Mouse (Mus musculus) myocyte (in vitro differentiated cells): ENCODE data around the gene Dhrs13.

Experiments
- CEBPB ChIP-seq: IDR thresholded peaks from 2 replicates; pipeline ENCODE4 v1.6.1; 2011; ENCODE audit warnings: mild to moderate bottlenecking, moderate library complexity; ENCODE audit not compliant: poor library complexity, insufficient read depth, severe bottlenecking
- E2F4 ChIP-seq: IDR thresholded peaks from one replicate; pipeline ENCODE4 v1.6.1; 2011; ENCODE audit warnings: mild to moderate bottlenecking, control low read depth, moderate library complexity; ENCODE audit not compliant: insufficient read depth
- MAX ChIP-seq: IDR thresholded peaks from one replicate; pipeline ENCODE4 v1.6.1; 2011; ENCODE audit warnings: low read depth, mild to moderate bottlenecking, control low read depth
- MYOD1 ChIP-seq, 3 experiments: IDR thresholded peaks; one replicate each; pipeline ENCODE4 v1.6.1; 2011; ENCODE audit warnings: control low read depth in 2 of 3, low read depth in 2 of 3, mild to moderate bottlenecking in 2 of 3, moderate library complexity in 1 of 3; ENCODE audit not compliant: insufficient read length in 2 of 3, control insufficient read depth in 1 of 3
- POLR2A ChIP-seq: IDR thresholded peaks from one replicate; pipeline ENCODE4 v1.6.1; 2011; ENCODE audit warnings: low read depth, mild to moderate bottlenecking, control low read depth, moderate library complexity; ENCODE audit not compliant: insufficient read length
- POLR2AphosphoS2 ChIP-seq: IDR thresholded peaks from one replicate; pipeline ENCODE4 v1.6.1; 2011; ENCODE audit warnings: low read depth, control low read depth; ENCODE audit not compliant: insufficient read length
- REST ChIP-seq: IDR thresholded peaks from one replicate; pipeline ENCODE4 v1.6.1; 2011; ENCODE audit warnings: mild to moderate bottlenecking, control low read depth, moderate library complexity; ENCODE audit not compliant: insufficient read depth, insufficient read length
- TCF12 ChIP-seq: IDR thresholded peaks from one replicate; pipeline ENCODE4 v1.6.1; 2011; ENCODE audit warnings: mild to moderate bottlenecking, control low read depth; ENCODE audit not compliant: poor library complexity, insufficient read depth, severe bottlenecking
- TCF3 ChIP-seq: IDR thresholded peaks from one replicate; pipeline ENCODE4 v1.6.1; 2011; ENCODE audit warnings: low read depth, control low read depth; ENCODE audit not compliant: insufficient read length
- USF1 ChIP-seq: IDR thresholded peaks from one replicate; pipeline ENCODE4 v1.6.1; 2011; ENCODE audit warnings: low read depth, mild to moderate bottlenecking, control low read depth, moderate library complexity

DNA sequence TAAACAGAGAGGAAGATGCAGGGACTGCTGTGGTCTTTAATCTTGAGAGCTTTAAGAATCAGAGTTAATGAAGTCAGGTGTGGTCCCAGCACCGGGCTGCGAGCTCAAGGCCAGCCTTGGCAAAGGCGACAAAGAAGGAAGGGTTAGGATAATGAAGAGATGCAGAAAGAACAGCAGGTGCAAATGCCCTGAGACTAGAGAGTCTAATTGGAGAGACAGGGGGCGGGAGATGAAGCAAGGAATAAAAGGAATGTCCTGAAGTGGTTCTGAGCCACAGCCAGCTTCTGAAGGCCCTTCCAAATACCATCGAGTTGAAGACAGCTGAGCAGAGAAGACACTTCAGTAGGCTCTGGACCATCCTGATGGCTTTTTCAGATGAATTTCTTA lies 722 bp downstream of the Dhrs13 start:
- TF ChIP-seq USF1 (no peak), POLR2A (no peak), MAX (no peak), CEBPB (no peak), E2F4 (no peak), MYOD1 (IDR thresholded peaks at IDR 0.05; ENCODE audit: control insufficient read depth in 1 of 3, insufficient read length in 2 of 3, low read depth in 2 of 3) (no peak), REST (no peak), POLR2AphosphoS2 (no peak), TCF3 (no peak), TCF12 (no peak)
